ENCODE assay signal across 19 mouse cellular contexts in the genomic region with DNA sequence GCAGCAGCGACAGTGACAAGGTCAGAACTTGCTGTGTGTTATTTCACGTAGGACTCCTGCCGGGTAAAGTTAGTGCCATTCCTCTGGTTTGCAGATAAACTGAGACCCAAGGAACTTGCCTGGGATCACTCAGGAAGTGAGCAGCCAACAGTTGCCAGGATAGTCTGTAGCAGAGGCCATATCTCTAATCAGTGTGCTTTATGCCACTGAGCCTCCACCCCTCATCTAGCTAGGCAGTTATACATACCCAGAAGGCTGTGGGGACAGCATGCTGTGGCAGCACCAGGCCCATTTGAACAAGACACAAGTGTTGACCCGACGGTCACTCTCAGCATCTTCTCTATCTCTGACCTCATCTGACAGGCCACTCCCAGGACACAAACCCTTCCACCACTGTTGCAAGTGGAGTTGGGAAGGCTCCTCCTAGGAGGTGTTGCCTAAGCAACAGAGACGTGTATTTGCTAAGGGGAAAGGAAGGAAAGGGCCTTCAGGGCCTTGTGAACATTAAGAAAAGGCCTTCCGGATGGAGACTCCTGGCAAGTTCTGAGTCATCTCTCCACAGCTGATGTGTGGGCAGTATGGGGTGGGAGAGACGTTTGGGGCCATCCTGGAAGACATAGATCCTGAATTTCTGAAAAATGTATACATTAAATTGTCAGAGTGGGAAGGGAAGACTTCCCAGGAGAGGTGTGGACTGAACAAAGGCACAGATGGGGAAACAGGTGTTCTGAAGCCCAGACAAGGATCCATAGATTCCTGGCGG.
DNase-seq lines count a peak whose midpoint lies in the region; ATAC-seq and TF ChIP-seq lines count a peak whose summit lies in the region.
"Had no signal": no experiment of that assay in that cellular context is flagged by ENCODE, and none has a peak within 500 bp of the region (broad histone marks: within the 10 kb centered on the region; RNA-seq: fewer than 3 reads in every experiment).

No protein-coding gene starts in this region.

- H3K9me3 ChIP-seq in lung, postnatal 0 days (ENCODE audit: low read length), result no peaks in the 10 kb centered on the region
- no peaks in the 10 kb centered on the region for H3K9me3 ChIP-seq in embryonic facial prominence, embryonic 13.5 days
- H3K9me3 ChIP-seq: embryonic facial prominence, embryonic 12.5 days; heart, embryonic 15.5 days; hindbrain, embryonic 13.5 days; midbrain, embryonic 15.5 days; stomach, embryonic 15.5 days had no signal

- no peaks in the 10 kb centered on the region for H3K27me3 ChIP-seq in lung, postnatal 0 days (replicated peaks; ENCODE audit: insufficient read depth, low read length)
- H3K27me3 ChIP-seq in embryonic facial prominence, embryonic 13.5 days, result peaks cover 2% of the 10 kb centered on the region; the same call in 1 of the 2 replicates
- H3K27me3 ChIP-seq: hindbrain, embryonic 13.5 days; midbrain, embryonic 15.5 days; stomach, embryonic 15.5 days had no signal

- H3K27ac ChIP-seq in lung, postnatal 0 days (ENCODE audit: low read length), result no peak overlapping the region
- H3K27ac ChIP-seq in embryonic facial prominence, embryonic 13.5 days, result peak overlapping the region; percentile 8; the same call in 1 of the 2 replicates
- H3K27ac ChIP-seq in olfactory bulb, adult 2 months (ENCODE audit: insufficient read depth, low read depth, low read length), result peak overlapping the region; percentile 32
- H3K27ac ChIP-seq: embryonic facial prominence, embryonic 12.5 days; heart, embryonic 15.5 days; hindbrain, embryonic 13.5 days; kidney, postnatal 0 days; macrophage; midbrain, embryonic 15.5 days; stomach, embryonic 15.5 days had no signal

- no peak overlapping the region for H3K4me2 ChIP-seq in lung, postnatal 0 days (replicated peaks; ENCODE audit: low read depth, low read length)
- no peak overlapping the region for H3K4me2 ChIP-seq in embryonic facial prominence, embryonic 13.5 days
- H3K4me2 ChIP-seq: embryonic facial prominence, embryonic 12.5 days; heart, embryonic 15.5 days; hindbrain, embryonic 13.5 days; midbrain, embryonic 15.5 days; stomach, embryonic 15.5 days had no signal

- intact Hi-C loops in left cerebral cortex, postnatal 25 days (cut with DNase I), result no loop called here
- intact Hi-C loops in heart, postnatal 14 days (cut with DNase I), result no loop called here

- no peaks in the 10 kb centered on the region for H3K36me3 ChIP-seq in lung, postnatal 0 days (ENCODE audit: insufficient read depth, low read length)
- H3K36me3 ChIP-seq in embryonic facial prominence, embryonic 13.5 days, result no peaks in the 10 kb centered on the region
- H3K36me3 ChIP-seq: embryonic facial prominence, embryonic 12.5 days; heart, embryonic 15.5 days; hindbrain, embryonic 13.5 days; midbrain, embryonic 15.5 days; stomach, embryonic 15.5 days had no signal

- no peak overlapping the region for H3K4me3 ChIP-seq in lung, postnatal 0 days (ENCODE audit: low read depth, low read length)
- H3K4me3 ChIP-seq in embryonic facial prominence, embryonic 13.5 days, result no peak overlapping the region
- no peak overlapping the region for H3K4me3 ChIP-seq in olfactory bulb, adult 2 months (ENCODE audit: insufficient read depth, low read depth, low read length)
- H3K4me3 ChIP-seq: embryonic facial prominence, embryonic 12.5 days; heart, embryonic 15.5 days; hindbrain, embryonic 13.5 days; midbrain, embryonic 15.5 days; stomach, embryonic 15.5 days had no signal

- TF ChIP-seq EP300 in lung, postnatal 0 days (IDR thresholded peaks at IDR 0.05), result no peak

- 59% methylated on average over 9 of the region's 9 CpGs for WGBS in lung, postnatal 0 days
- 75% methylated on average over 9 of the region's 9 CpGs for WGBS in embryonic facial prominence, embryonic 13.5 days
- 63% methylated on average over 9 of the region's 9 CpGs for WGBS in olfactory bulb, adult 2 months

- ATAC-seq in lung, postnatal 0 days, result 0 out of 2 replicates have a peak, but pooled peaks have one; percentile 19
- ATAC-seq in embryonic facial prominence, embryonic 13.5 days (ENCODE audit: insufficient number of reproducible peaks, insufficient read depth, low FRiP score, low TSS enrichment, low read depth), result no peak
- ATAC-seq: intestine, postnatal 0 days; midbrain, embryonic 15.5 days had no signal

- no peaks in the 10 kb centered on the region for H3K4me1 ChIP-seq in lung, postnatal 0 days (ENCODE audit: insufficient read depth, low read depth, low read length)
- H3K4me1 ChIP-seq in embryonic facial prominence, embryonic 13.5 days, result peaks cover 54% of the 10 kb centered on the region
- peaks cover 17% of the 10 kb centered on the region for H3K4me1 ChIP-seq in olfactory bulb, adult 2 months (ENCODE audit: control insufficient read depth, insufficient read depth, low read length)
- H3K4me1 ChIP-seq: heart, embryonic 15.5 days; midbrain, embryonic 15.5 days; stomach, embryonic 15.5 days had no signal

- DNase-seq in lung, postnatal 0 days (ENCODE audit: low spot score), result no peak
- DNase-seq in lung, postnatal 4 days, result no peak
- peak; percentile 31 to 86 for DNase-seq in left cerebral cortex, postnatal 25 days (ENCODE audit: low spot score in 2 of 2)
- no peak for DNase-seq in thymus, postnatal 0 days (ENCODE audit: low spot score)
- DNase-seq in heart, postnatal 14 days, result no peak
- DNase-seq: cerebellum, postnatal 36 days; lung, adult 18-20 months; spleen, adult 18-20 months; thymus, postnatal 25 days had no signal

- no peak overlapping the region for H3K9ac ChIP-seq in lung, postnatal 0 days (replicated peaks; ENCODE audit: low read depth)
- no peak overlapping the region for H3K9ac ChIP-seq in embryonic facial prominence, embryonic 13.5 days
- H3K9ac ChIP-seq: embryonic facial prominence, embryonic 12.5 days; heart, embryonic 15.5 days; hindbrain, embryonic 13.5 days; midbrain, embryonic 15.5 days; stomach, embryonic 15.5 days had no signal

- TF ChIP-seq CTCF in lung, postnatal 0 days (IDR thresholded peaks at IDR 0.05), result no peak
- TF ChIP-seq CTCF in olfactory bulb, adult 2 months (IDR thresholded peaks at IDR 0.05; ENCODE audit: insufficient read depth, low read depth, low read length), result no peak

- no peak for TF ChIP-seq POLR2A in olfactory bulb, adult 2 months (IDR thresholded peaks at IDR 0.05; ENCODE audit: insufficient read depth, low read depth, low read length)

Comparison
In these comparisons a context has a peak if more than half of its experiments do, and no peak if none do; other contexts are left out.
1. DNase-seq: peak in left cerebral cortex, postnatal 25 days (2 of 2); none in lung, postnatal 0 days (single experiment), lung, postnatal 4 days (0 of 2), thymus, postnatal 0 days (single experiment) and heart, postnatal 14 days (0 of 2).